Mouse (Mus musculus): ENCODE measurements around the gene Ly6g6c.

DNA sequence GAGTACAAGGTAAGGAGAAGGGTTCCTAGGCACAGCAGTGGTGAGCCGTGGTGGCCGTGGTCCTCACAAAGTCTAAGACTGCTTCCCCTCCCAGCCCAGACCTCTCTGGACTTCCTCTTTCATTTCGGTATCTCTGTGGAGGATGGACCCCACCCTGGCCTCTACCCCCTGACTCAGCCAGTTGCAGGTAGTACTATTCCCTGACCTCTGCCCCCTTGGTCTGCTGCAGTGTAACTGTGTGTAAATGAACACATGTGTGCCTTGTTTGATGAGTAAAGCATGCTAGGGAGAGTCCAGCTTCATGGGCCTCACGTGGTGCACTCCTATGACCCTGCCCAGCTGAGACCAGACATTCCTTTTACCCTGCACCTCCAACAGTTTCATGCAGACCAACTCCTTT lies 41.4 kb upstream of the Ly6g6c start:
- TF ChIP-seq CTCF (IDR thresholded peaks at IDR 0.05; ENCODE audit: insufficient read depth, low read depth, low read length) (no peak), POLR2A (IDR thresholded peaks at IDR 0.05; ENCODE audit: insufficient read depth, low read depth, low read length) (no peak)
